Mouse (Mus musculus): ENCODE data around the gene Nusap1.
"Not testable (repeated sequence)": the region's sequence is repeated elsewhere in the genome, so short reads cannot be mapped to it uniquely, and the experiment has no call there.

The Nusap1 gene

DNA sequence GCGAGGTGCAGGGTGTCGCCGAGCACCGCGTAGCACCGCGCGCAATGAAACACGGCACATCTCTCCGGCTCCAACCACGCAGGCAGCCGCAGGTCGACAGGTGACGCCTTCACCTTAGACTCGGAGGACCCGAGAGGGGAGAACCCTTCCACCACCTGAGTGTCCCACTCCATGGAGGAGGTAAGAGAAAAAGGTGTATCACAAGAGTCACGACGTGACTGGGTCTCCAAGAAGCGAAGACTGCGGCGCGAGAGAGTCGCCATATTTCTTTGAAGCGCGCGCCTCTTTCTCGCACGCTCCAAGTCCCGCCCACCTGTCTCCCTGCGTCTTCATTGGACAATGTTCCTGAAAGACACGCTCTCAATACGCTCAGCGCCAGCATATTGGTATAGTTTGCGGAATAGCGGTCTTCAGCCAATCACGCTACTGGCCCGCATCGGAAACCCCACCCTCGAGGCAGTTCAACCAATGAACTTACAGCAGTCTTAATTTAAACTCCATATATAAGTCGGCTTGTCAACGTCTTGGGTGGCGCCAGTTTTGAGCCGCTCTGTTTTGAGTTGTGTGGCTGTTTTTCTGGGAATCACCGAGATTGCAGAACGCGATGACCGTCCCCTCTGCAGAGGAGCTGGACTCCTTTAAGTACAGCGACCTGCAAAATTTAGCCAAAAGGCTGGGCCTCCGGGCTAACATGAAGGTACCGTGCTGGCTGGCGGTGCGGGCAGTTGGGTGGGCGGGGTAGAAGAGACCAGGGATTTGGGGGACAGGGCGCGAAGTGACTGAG, at the start of gene Nusap1, which contains the start of gene Oip5:
Gene Nusap1 (plus strand): TSS at position 100 of the 784 bp plus-strand sequence.
Gene Oip5 (minus strand): TSS at position 271 of the 784 bp plus-strand sequence.
- peak; percentile 89 to 96 for DNase-seq

- DNase-seq, result no peak
These were observed 45.6 kb upstream of the Nusap1 start for GRCm38 (mm10) chr2:119572471-119572870.

GRCm38 (mm10) chr2:119581571-119581970, 36.5 kb upstream of the Nusap1 start:
- no peak for DNase-seq

GRCm38 (mm10) chr2:119583439-119583838, 34.7 kb upstream of the Nusap1 start:
- DNase-seq, result no peak

- DNase-seq, result no peak
These were observed 33.8 kb upstream of the Nusap1 start for GRCm38 (mm10) chr2:119584282-119584681.

DNA sequence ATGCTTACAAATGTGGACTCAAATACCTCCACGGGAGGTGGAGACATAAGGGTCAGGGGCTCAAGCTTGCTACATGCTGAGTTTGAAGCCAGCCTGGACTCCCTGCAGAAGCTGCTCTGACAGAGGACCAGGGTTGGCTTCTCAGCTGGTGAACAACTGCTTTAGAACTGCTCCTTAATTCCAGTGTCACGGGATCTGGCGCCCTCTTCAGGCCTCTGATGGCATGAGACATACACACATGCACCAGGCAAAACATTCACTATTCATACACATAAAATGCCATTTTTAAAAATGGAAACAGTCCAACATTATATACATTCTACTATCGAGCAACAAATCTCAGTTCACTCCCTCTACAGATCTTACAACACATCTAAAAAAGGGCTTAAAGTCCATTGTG, 30.7 kb upstream of the Nusap1 start:
- DNase-seq, result peak; percentile 23 to 48

GRCm38 (mm10) chr2:119591247-119591646, 26.9 kb upstream of the Nusap1 start:
- DNase-seq, result no peak

DNA sequence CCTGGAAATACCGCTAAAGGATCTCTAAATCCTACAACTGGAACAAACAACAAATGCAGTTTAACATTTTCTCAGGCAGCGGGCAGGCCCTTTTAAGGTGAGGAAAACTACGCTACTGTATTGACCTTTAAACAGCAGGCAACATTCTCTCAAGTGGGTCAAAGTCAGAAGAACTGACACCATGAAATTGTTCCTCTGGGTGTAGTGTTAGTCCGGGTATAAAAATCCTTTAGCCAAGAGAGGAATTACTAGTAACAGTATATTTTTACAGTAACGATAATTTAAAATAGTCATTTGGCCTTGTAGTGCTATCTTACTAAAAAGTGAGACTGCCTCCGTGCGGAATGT, 24.4 kb upstream of the Nusap1 start:
- DNase-seq, result peak in 1 of 2 experiments; percentile 19

- peak; percentile 97 for DNase-seq
These were observed 23.8 kb upstream of the Nusap1 start for GRCm38 (mm10) chr2:119594113-119594981.

DNA sequence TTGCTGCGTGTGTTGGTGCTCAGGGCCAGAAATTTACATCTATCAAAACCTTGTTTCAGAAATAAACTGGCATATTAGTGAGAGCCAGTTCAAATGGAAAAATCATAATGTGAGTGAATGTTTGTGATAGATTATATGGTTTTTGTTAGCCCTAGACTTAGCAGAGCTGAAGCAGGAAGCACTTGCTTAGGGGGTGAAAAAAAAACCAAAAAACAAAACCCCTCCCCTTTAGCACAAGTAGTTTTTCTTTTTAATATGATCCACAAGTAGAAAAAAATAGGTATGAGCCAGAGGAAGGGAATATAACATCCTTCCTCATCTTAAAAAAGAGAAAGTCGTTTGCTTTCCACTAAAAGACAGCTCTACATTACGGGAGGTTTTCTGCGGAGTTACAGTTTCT, 22.8 kb upstream of the Nusap1 start:
- no peak for DNase-seq

DNA sequence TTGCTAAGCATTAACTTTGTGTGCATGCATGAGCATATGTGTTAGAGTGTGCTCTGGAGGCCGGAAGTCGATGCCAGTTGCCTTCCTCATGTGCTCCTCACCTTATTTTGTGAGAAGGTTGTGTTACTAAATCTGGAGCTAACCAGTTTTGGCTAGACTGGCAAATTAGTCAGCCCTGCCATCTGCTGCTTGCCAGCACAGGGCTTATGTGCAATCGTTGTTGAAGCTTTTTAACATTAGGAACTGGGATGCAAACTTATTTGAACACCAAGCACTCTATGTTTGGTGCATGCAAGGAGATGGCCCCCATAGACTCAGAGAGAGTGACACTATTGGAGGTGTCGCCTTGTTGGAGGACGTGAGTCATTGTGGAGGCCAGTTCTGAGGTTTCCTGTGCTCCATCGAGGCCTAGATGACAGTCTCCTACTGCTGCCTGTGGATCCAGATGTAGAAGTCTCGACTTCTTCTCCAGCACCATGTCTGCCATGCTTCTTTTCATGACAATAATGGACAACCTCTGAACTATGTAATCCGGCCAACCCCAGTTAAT, 21.2 kb upstream of the Nusap1 start:
- peak; percentile 44 to 63 for DNase-seq

DNA sequence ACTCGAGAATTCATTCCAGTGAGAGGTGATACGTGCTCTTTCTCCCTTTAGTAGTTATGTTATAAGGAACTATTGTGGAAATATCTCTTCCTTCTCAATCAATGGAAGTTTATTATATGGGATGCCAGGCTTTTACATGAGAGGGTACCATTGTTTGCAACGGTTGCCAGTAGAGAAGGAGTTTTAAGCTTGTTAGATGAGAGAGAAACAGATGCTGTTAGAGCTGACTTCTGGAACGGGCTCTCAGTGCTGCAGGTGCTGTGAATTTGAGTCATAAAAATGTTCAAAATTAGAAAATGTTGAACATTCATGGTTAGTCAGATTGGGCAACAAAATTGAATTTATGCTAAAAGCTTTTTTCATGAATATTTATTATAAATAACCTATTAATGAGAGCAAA, 17.1 kb upstream of the Nusap1 start:
- DNase-seq, result no peak

- peak; percentile 23 to 41 for DNase-seq
These were observed 16.5 kb upstream of the Nusap1 start for GRCm38 (mm10) chr2:119601575-119601974.

DNA sequence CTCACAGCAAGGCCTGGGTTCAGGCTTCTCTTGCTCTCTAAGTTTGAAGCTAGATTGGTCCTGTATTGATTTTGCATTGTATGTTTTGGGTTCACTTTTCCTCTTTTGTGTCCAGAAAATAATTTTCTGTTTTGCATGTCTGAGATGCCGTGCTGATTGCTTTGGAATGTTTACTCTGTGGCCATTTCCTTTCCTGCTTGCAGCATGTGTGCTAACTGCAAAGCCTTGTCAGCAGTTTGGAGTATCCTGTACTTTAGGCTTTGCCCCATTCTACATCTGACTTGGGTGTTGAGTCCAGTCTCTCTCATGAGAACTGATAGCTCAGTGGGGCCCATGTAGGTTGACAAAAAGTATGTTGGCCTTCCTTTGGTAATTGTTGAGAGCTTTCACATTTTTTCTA, 15.6 kb upstream of the Nusap1 start:
- DNase-seq, result no peak

- no peak for DNase-seq
These were observed 14.2 kb upstream of the Nusap1 start for GRCm38 (mm10) chr2:119603909-119604308.

DNA sequence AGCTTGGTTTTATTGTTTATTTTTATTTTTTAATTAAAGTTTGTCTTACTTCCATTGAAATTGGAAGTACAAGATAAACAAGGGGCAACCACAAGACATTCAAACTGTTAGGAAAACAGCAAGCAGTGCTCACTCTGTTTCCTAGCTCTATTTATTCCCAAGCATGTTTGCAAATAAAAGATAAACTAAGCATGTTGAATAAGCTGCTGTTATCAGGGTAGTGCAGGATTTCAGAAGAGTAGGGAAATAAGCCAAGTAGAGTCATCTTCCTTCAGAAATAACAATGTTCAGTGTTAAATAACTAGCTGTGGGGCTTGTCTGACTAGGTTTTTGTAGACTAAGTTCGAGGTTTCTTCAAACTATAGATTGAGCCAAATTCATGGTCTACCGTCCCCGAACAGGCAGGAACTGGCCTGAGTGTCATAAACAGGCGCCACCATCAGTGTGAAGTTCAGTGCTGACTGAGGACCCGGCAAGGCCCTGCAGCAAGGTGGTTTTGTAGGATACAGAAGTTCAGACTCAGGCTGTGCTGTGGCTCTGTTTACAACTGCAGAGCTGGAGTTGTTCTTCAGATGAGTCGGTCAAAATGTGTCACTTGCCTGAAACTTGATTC, 12.6 kb upstream of the Nusap1 start:
- DNase-seq, result no peak

GRCm38 (mm10) chr2:119607023-119607422, 11.1 kb upstream of the Nusap1 start:
- DNase-seq, result no peak

GRCm38 (mm10) chr2:119617841-119618198, 278 bp upstream of the Nusap1 start:
- no peak for DNase-seq

DNA sequence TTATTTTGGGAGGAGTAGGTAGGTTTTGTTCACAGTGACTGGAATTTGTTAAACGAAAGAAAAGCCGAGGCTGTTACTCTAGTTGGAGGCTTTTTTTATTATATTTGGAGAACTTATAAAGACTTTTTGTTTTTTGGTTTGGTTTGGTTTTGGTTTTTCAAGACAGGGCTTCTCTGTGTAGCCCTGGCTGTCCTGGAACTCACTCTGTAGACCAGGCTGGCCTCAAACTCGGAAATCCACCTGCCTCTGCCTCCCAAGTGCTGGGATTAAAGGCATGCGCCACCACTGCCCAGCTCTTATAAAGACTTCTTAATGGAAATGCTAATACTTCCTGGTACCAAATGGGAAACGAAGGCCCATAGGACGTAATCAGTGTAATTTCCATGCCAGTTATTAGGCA, 904 bp downstream of the Nusap1 start:
- DNase-seq, result not testable (repeated sequence)

DNA sequence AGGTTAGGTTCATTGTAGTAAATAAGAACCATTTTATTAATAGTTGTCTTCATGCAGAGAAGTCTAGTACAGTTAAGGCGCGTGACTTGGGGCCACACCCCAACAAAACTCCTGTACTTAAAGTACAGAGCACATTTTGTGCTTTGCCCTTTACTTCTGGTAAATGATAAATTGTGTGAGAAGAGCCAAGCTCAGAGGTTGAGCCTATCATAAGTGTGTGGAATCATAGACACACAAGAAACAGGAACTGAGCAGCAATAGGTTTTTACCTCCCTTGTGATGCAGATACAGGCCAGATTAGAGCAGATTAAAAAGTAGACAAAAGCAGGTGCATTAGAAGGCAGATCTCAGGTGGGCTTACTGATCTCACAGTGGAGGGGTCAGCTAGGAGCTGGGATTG, 3.2 kb downstream of the Nusap1 start:
- DNase-seq, result no peak

DNA sequence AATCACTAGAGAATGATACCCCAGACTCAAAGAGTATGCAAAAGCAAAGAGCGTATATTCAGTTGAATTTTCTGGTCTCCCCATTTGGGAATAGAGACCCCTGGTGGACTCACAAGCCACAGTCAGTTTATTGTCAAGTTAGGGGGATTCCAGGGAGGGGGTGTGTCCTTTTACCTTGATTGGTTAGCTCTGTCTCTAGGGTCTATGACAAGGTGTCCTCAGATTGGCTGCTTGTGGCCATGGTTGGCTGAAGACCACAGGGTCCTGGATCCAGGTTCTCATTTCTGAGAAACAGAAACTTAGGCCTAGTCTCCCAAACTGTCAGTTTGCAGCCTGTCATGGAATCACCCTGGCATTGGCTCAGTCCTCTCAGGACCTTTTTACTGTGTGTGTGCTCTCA, 18.7 kb downstream of the Nusap1 start:
- no peak for DNase-seq

- DNase-seq, result no peak
These were observed 23.3 kb downstream of the Nusap1 start for GRCm38 (mm10) chr2:119641214-119641912.

- DNase-seq, result no peak
These were observed 26.2 kb downstream of the Nusap1 start for GRCm38 (mm10) chr2:119644254-119644653.

Data from cerebellum, adult 18-20 months (tissue).